Mouse (Mus musculus) E14TG2a.4 (cell line): ENCODE results near the gene Olfr1278.
"Not testable (repeated sequence)": the region's sequence is repeated elsewhere in the genome, so short reads cannot be mapped to it uniquely, and the experiment has no call there.

Experiments used
- H3K27me3 ChIP-seq: 2 replicates; pipeline ENCODE4 v1.6.1; 2014; ENCODE audit warnings: low read length, control low read depth; ENCODE audit not compliant: insufficient read depth
- H3K36me3 ChIP-seq: 2 replicates; pipeline ENCODE4 v1.6.1; 2014; ENCODE audit warnings: low read length, control low read depth; ENCODE audit not compliant: insufficient read depth
- H3K4me1 ChIP-seq: replicated peaks from 2 replicates; pipeline ENCODE4 v1.6.1; 2014; ENCODE audit warnings: low read depth, low read length, control low read depth
- H3K4me3 ChIP-seq: replicated peaks from 2 replicates; pipeline ENCODE4 v1.5.1; 2014; ENCODE audit warnings: mild to moderate bottlenecking, low read length
- H3K9me3 ChIP-seq: 2 replicates; pipeline ENCODE4 v1.6.1; 2014; ENCODE audit warnings: low read length, control low read depth
- CTCF ChIP-seq: conservative IDR thresholded peaks from 2 replicates; pipeline ENCODE4 v1.5.1; 2014; ENCODE audit warnings: low read length
- NANOG ChIP-seq: IDR thresholded peaks from 2 replicates; pipeline ENCODE4 v1.6.1; 2014; ENCODE audit warnings: borderline replicate concordance, low read length, mixed read lengths
- POU5F1 ChIP-seq: IDR thresholded peaks from 2 replicates; pipeline ENCODE4 v1.6.1; 2014; ENCODE audit warnings: low read length, borderline replicate concordance

Olfr1278 gene

GRCm38 (mm10) chr2:111289836-111290235 is at the start of gene Olfr1278:
TSS of gene Olfr1278 (plus strand) at chr2:111290136.
- H3K36me3 ChIP-seq: no peaks in the 10 kb centered on the region
- H3K4me3 ChIP-seq: no peak within 1 kb of the TSS
- H3K9me3 ChIP-seq: no peaks in the 10 kb centered on the region
- TF ChIP-seq POU5F1: no peak
- no peak for TF ChIP-seq NANOG
- no peak for TF ChIP-seq CTCF
- no peaks in the 10 kb centered on the region for H3K4me1 ChIP-seq
- no peaks in the 10 kb centered on the region for H3K27me3 ChIP-seq

GRCm38 (mm10) chr2:111254216-111254615 is 35.7 kb upstream of the Olfr1278 start, which contains the start of gene Olfr1276:
TSS of gene Olfr1276 (plus strand) at chr2:111254516.
- H3K36me3 ChIP-seq: no peaks in the 10 kb centered on the region
- no peaks in the 10 kb centered on the region for H3K27me3 ChIP-seq
- no peak within 1 kb of the TSS for H3K4me3 ChIP-seq
- peaks cover 2% of the 10 kb centered on the region; the same call in 1 of the 2 replicates for H3K9me3 ChIP-seq
- TF ChIP-seq CTCF (no peak), NANOG (no peak), POU5F1 (no peak)
- no peaks in the 10 kb centered on the region for H3K4me1 ChIP-seq

DNA sequence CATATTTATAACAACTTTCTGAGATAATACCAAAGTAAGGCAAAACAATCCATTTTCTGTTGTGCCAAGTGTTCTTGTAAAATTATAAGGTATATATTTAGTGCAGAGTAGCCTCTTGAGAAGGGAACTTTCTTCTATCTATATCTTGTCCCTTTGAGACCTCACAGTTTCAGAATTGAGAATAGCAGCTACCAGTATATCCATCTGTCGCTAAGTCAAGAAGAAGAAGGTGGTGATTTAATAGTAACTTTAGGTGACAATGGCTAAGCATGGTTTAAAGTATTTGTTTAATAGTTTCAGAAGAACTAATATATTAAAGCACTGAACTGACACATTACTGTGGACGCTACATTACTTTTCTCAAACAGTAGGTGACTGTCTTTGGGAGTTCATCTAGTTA is 15.9 kb upstream of the Olfr1278 start, which contains the start of gene Olfr1277:
Gene Olfr1277 (minus strand): TSS at position 101 of the 400 bp plus-strand sequence.
- TF ChIP-seq POU5F1 (no peak), NANOG (no peak), CTCF (no peak)
- Histone ChIP-seq H3K9me3 (peaks cover 6% of the 10 kb centered on the region), H3K27me3 (no peaks in the 10 kb centered on the region), H3K36me3 (no peaks in the 10 kb centered on the region), H3K4me3 (no peak within 1 kb of the TSS), H3K4me1 (no peaks in the 10 kb centered on the region)

- H3K4me3 ChIP-seq: no peak overlapping the region
- no peaks in the 10 kb centered on the region for H3K4me1 ChIP-seq
- no peak for TF ChIP-seq POU5F1
- TF ChIP-seq NANOG: no peak
- TF ChIP-seq CTCF: no peak
- no peaks in the 10 kb centered on the region for H3K36me3 ChIP-seq
- H3K27me3 ChIP-seq: no peaks in the 10 kb centered on the region
- no peaks in the 10 kb centered on the region for H3K9me3 ChIP-seq
These were observed 8.6 kb downstream of the Olfr1278 start for GRCm38 (mm10) chr2:111298541-111298940.

GRCm38 (mm10) chr2:111300374-111300773 is 10.4 kb downstream of the Olfr1278 start, which contains the start of gene Olfr1279:
TSS of gene Olfr1279 (plus strand) at chr2:111300635.
- H3K4me3 ChIP-seq: no peak within 1 kb of the TSS
- no peaks in the 10 kb centered on the region for H3K36me3 ChIP-seq
- TF ChIP-seq CTCF (no peak), NANOG (no peak), POU5F1 (no peak)
- no peaks in the 10 kb centered on the region for H3K9me3 ChIP-seq
- H3K4me1 ChIP-seq: no peaks in the 10 kb centered on the region
- no peaks in the 10 kb centered on the region for H3K27me3 ChIP-seq

DNA sequence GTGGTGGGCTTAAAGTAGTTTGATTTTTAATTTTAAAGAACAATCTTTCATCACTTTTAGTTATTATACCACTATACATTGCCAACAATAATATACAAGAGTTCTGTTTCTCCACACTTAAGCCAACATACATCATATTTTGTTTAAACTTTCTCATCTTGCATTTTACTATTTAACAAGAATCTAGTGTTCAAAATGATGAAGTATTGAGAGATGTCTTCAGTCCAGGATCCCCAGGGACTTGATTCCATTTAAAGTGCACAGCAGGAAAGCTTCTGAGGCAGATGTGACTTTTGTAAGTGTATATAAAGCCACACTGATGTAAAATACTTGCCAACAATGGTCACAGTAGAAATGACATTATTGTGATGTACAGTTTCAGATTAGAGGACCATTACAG is 23.8 kb downstream of the Olfr1278 start, which contains the start of gene Olfr1280:
Gene Olfr1280 (plus strand): TSS at position 301 of the 400 bp plus-strand sequence.
- no peaks in the 10 kb centered on the region for H3K4me1 ChIP-seq
- TF ChIP-seq NANOG: no peak
- no peak for TF ChIP-seq POU5F1
- TF ChIP-seq CTCF: no peak

DNA sequence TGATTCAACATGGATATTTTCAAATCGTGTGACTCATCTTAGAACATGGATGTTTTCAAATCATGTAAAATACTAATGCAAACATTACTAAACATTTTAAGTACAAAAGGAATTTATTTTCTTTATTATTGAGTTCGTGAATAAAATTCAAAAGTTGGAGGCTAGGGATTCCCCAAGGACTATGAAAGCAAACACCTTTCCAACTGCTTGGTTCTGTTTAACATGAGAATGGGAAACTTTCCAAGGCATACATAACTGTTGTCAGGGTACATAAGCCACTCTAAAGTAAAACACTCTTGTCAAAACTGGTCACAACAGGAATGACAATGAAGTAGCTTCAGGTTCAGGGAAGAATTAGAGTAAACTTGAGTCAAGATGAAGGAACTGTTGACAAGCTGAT is 36.3 kb downstream of the Olfr1278 start, which contains the start of gene Olfr1281:
Gene Olfr1281 (plus strand): TSS at position 301 of the 400 bp plus-strand sequence.
- Histone ChIP-seq H3K36me3 (no peaks in the 10 kb centered on the region), H3K27me3 (no peaks in the 10 kb centered on the region), H3K9me3 (no peaks in the 10 kb centered on the region), H3K4me3 (no peak within 1 kb of the TSS), H3K4me1 (no peaks in the 10 kb centered on the region)
- TF ChIP-seq POU5F1: no peak
- TF ChIP-seq NANOG: no peak
- no peak for TF ChIP-seq CTCF

More for the DNA sequence above, 23.8 kb downstream of the Olfr1278 start, which contains the start of gene Olfr1280:
- Histone ChIP-seq H3K4me3 (no peak within 1 kb of the TSS), H3K9me3 (no peaks in the 10 kb centered on the region), H3K36me3 (no peaks in the 10 kb centered on the region), H3K27me3 (no peaks in the 10 kb centered on the region)

DNA sequence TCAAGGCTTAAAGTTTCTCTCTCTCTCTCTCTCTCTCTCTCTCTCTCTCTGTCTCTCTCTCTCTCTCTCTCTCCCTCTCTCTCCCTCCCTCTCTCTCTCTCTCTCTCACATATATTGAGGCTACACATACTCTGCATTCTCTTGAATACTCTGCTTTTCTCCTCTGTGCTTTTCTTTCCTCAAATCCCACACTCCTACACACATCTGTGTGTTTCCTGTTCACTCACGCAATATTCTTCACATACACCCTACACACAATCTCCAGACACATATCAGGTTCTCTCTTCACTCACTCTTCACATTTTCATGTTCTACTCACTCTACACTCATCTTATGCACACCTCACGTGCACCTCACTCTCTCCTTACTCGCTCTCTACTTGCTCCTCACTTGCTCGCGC is 43.8 kb downstream of the Olfr1278 start:
- not testable (repeated sequence) for H3K4me3 ChIP-seq, H3K9me3 ChIP-seq, H3K36me3 ChIP-seq, H3K27me3 ChIP-seq, H3K4me1 ChIP-seq

DNA sequence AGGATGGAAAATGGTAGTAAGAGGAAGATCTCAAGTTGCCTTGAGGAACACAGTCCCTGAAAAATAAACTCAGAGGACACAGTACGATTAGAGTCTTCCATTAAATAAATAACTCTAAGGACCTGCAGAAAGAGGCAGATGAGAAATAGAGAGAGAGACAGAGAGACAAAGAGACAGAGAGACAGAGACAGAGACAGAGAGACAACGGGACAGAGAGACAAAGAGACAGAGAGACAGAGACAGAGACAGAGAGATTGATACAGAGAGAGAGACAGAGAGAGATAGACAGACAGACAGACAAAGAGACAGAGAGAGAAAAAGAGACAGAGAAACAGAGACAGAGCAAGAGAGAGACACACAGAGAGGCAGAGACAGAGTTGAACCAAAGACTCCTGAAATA is 46.0 kb downstream of the Olfr1278 start, which contains the start of gene Olfr1282:
Gene Olfr1282 (minus strand): TSS at position 101 of the 400 bp plus-strand sequence.
- H3K36me3 ChIP-seq: no peaks in the 10 kb centered on the region
- no peaks in the 10 kb centered on the region for H3K27me3 ChIP-seq
- no peak within 1 kb of the TSS for H3K4me3 ChIP-seq
- H3K4me1 ChIP-seq: no peaks in the 10 kb centered on the region
- TF ChIP-seq NANOG (no peak), POU5F1 (no peak), CTCF (no peak)
- H3K9me3 ChIP-seq: no peaks in the 10 kb centered on the region
